Mouse (Mus musculus) spleen, adult 2 months (tissue): ENCODE results near the gene Sertad2.

Experiments
- CTCF ChIP-seq: fragments of 200-500 bp; IDR thresholded peaks from 2 replicates; pipeline ENCODE4 v1.5.1; 2011; ENCODE audit warnings: mild to moderate bottlenecking, inconsistent platforms; ENCODE audit not compliant: insufficient read depth, insufficient read length, insufficient replicate concordance; ENCODE audit errors: extremely low read depth
- POLR2A ChIP-seq: fragments of 200-500 bp; IDR thresholded peaks from 2 replicates; pipeline ENCODE4 v1.6.1; 2011; ENCODE audit warnings: low read depth, low read length, inconsistent platforms

GRCm38 (mm10) chr11:20544801-20545515 lies 1.9 kb downstream of the Sertad2 start:
- TF ChIP-seq CTCF (no peak), POLR2A (no peak)
